Mouse (Mus musculus) megakaryocyte, embryonic 14.5 days (primary cell): Measurements from ENCODE around the gene Ptpra. TPM values are rescaled to one million over a fixed set of nuclear protein-coding genes. Genes with fewer than 3 reads are reported as not detected.

Source experiments
- H3K27me3 ChIP-seq: replicated peaks from 2 replicates; pipeline ENCODE3; 2012; ENCODE audit warnings: inconsistent platforms
- H3K36me3 ChIP-seq: replicated peaks from 2 replicates; pipeline ENCODE3; 2012; ENCODE audit warnings: low read length, inconsistent platforms, mixed read lengths
- H3K4me1 ChIP-seq: 2 replicates; pipeline ENCODE4 v1.6.1; 2012; ENCODE audit warnings: inconsistent platforms
- H3K4me3 ChIP-seq: replicated peaks from 2 replicates; pipeline ENCODE3; 2012; ENCODE audit warnings: moderate library complexity, mild to moderate bottlenecking, inconsistent platforms
- H3K9me3 ChIP-seq: 2 replicates; pipeline ENCODE4 v1.6.1; 2012; ENCODE audit warnings: inconsistent platforms
- FLI1 ChIP-seq: IDR thresholded peaks from 2 replicates; pipeline ENCODE4 v1.6.1; 2012; ENCODE audit warnings: low read length, inconsistent platforms, mixed read lengths
- GATA1 ChIP-seq: IDR thresholded peaks from 3 replicates; pipeline ENCODE4 v1.6.1; 2012; ENCODE audit warnings: mixed read lengths, low read length, inconsistent platforms, borderline replicate concordance
- polyA plus RNA-seq: library from polyadenylated mRNA; stranded (reverse); fragments of >175 nt; gene quantifications from 2 replicates; pipeline ENCODE4 v1.2.3, GENCODE M21; 2012; ENCODE audit warnings: low replicate concordance; ENCODE audit not compliant: insufficient read depth

Gene Ptpra
- polyA plus RNA-seq, 1 experiment: 14.1 TPM

- no peak for TF ChIP-seq FLI1
- TF ChIP-seq GATA1: no peak
- Histone ChIP-seq H3K27me3 (no peaks in the 10 kb centered on the region), H3K4me1 (peaks cover 24% of the 10 kb centered on the region), H3K36me3 (peaks cover 82% of the 10 kb centered on the region), H3K4me3 (no peak overlapping the region), H3K9me3 (no peaks in the 10 kb centered on the region)
These were observed 7.9 kb upstream of the Ptpra start for GRCm38 (mm10) chr2:130442162-130442561.

- H3K36me3 ChIP-seq: peaks cover 19% of the 10 kb centered on the region
- peaks cover 39% of the 10 kb centered on the region for H3K4me1 ChIP-seq
- H3K9me3 ChIP-seq: no peaks in the 10 kb centered on the region
- TF ChIP-seq FLI1 (no peak), GATA1 (no peak)
- H3K27me3 ChIP-seq: no peaks in the 10 kb centered on the region
- H3K4me3 ChIP-seq: no peak overlapping the region
These were observed 1.6 kb upstream of the Ptpra start for GRCm38 (mm10) chr2:130448449-130448848.

- Histone ChIP-seq H3K27me3 (no peaks in the 10 kb centered on the region), H3K9me3 (no peaks in the 10 kb centered on the region), H3K4me3 (peak overlapping the region; percentile 100), H3K4me1 (peaks cover 42% of the 10 kb centered on the region), H3K36me3 (peaks cover 12% of the 10 kb centered on the region)
- TF ChIP-seq GATA1 (no peak), FLI1 (no peak)
These were observed 871 bp upstream of the Ptpra start for GRCm38 (mm10) chr2:130449021-130449793.

GRCm38 (mm10) chr2:130450434-130450796 lies 337 bp downstream of the Ptpra start:
- peak overlapping the region; percentile 100 for H3K4me3 ChIP-seq
- TF ChIP-seq GATA1 (no peak), FLI1 (no peak)
- no peaks in the 10 kb centered on the region for H3K9me3 ChIP-seq
- H3K36me3 ChIP-seq: peaks cover 5% of the 10 kb centered on the region
- H3K27me3 ChIP-seq: no peaks in the 10 kb centered on the region
- H3K4me1 ChIP-seq: peaks cover 45% of the 10 kb centered on the region

GRCm38 (mm10) chr2:130451086-130451726 lies 1.1 kb downstream of the Ptpra start:
- no peak for TF ChIP-seq FLI1
- TF ChIP-seq GATA1: no peak
- H3K4me1 ChIP-seq: peaks cover 47% of the 10 kb centered on the region
- H3K9me3 ChIP-seq: no peaks in the 10 kb centered on the region
- peak overlapping the region; percentile 100 for H3K4me3 ChIP-seq
- peaks cover 2% of the 10 kb centered on the region for H3K36me3 ChIP-seq
- no peaks in the 10 kb centered on the region for H3K27me3 ChIP-seq

GRCm38 (mm10) chr2:130451727-130452090 lies 1.6 kb downstream of the Ptpra start:
- no peak for TF ChIP-seq FLI1
- no peak for TF ChIP-seq GATA1

GRCm38 (mm10) chr2:130452266-130452665 lies 2.2 kb downstream of the Ptpra start:
- TF ChIP-seq GATA1 (no peak), FLI1 (no peak)
- Histone ChIP-seq H3K4me3 (no peak overlapping the region), H3K27me3 (no peaks in the 10 kb centered on the region), H3K4me1 (peaks cover 50% of the 10 kb centered on the region), H3K9me3 (no peaks in the 10 kb centered on the region), H3K36me3 (peaks cover 4% of the 10 kb centered on the region)

More at GRCm38 (mm10) chr2:130451727-130452090, 1.6 kb downstream of the Ptpra start:
- Histone ChIP-seq H3K4me1 (peaks cover 49% of the 10 kb centered on the region), H3K27me3 (no peaks in the 10 kb centered on the region), H3K36me3 (peaks cover 3% of the 10 kb centered on the region), H3K9me3 (no peaks in the 10 kb centered on the region), H3K4me3 (peak overlapping the region; percentile 100)

- H3K27me3 ChIP-seq: no peaks in the 10 kb centered on the region
- H3K9me3 ChIP-seq: no peaks in the 10 kb centered on the region
- H3K4me1 ChIP-seq: peaks cover 47% of the 10 kb centered on the region
- no peak overlapping the region for H3K4me3 ChIP-seq
- TF ChIP-seq GATA1 (no peak), FLI1 (no peak)
- peaks cover 4% of the 10 kb centered on the region for H3K36me3 ChIP-seq
These were observed 3.3 kb downstream of the Ptpra start for GRCm38 (mm10) chr2:130453421-130453820.

- H3K4me3 ChIP-seq: no peak overlapping the region
- no peaks in the 10 kb centered on the region for H3K27me3 ChIP-seq
- no peaks in the 10 kb centered on the region for H3K9me3 ChIP-seq
- peaks cover 40% of the 10 kb centered on the region for H3K4me1 ChIP-seq
- TF ChIP-seq GATA1: no peak
- TF ChIP-seq FLI1: no peak
- peaks cover 14% of the 10 kb centered on the region for H3K36me3 ChIP-seq
These were observed 4.8 kb downstream of the Ptpra start for GRCm38 (mm10) chr2:130454748-130455370.

- Histone ChIP-seq H3K4me1 (peaks cover 36% of the 10 kb centered on the region), H3K36me3 (peaks cover 41% of the 10 kb centered on the region), H3K4me3 (no peak overlapping the region), H3K9me3 (peaks cover 5% of the 10 kb centered on the region), H3K27me3 (no peaks in the 10 kb centered on the region)
- TF ChIP-seq GATA1 (no peak), FLI1 (no peak)
These were observed 7.8 kb downstream of the Ptpra start for GRCm38 (mm10) chr2:130457871-130458270.

- Histone ChIP-seq H3K36me3 (peaks cover 57% of the 10 kb centered on the region), H3K4me3 (no peak overlapping the region), H3K4me1 (peaks cover 42% of the 10 kb centered on the region), H3K9me3 (peaks cover 10% of the 10 kb centered on the region), H3K27me3 (no peaks in the 10 kb centered on the region)
- TF ChIP-seq FLI1 (no peak), GATA1 (no peak)
These were observed 9.5 kb downstream of the Ptpra start for GRCm38 (mm10) chr2:130459576-130459975.
